Mouse (Mus musculus): ENCODE measurements around the gene Hist3h2a.

Gene Hist3h2a

GRCm38 (mm10) chr11:58969027-58969426 is 14.5 kb downstream of the Hist3h2a start:
- no peak for DNase-seq (ENCODE audit: low spot score in 2 of 2)

- no peak for DNase-seq (ENCODE audit: low spot score in 2 of 2)
These were observed 15.2 kb downstream of the Hist3h2a start for GRCm38 (mm10) chr11:58969659-58970058.

GRCm38 (mm10) chr11:58970831-58971530 is 16.5 kb downstream of the Hist3h2a start:
- no peak for DNase-seq (ENCODE audit: low spot score in 2 of 2)

DNA sequence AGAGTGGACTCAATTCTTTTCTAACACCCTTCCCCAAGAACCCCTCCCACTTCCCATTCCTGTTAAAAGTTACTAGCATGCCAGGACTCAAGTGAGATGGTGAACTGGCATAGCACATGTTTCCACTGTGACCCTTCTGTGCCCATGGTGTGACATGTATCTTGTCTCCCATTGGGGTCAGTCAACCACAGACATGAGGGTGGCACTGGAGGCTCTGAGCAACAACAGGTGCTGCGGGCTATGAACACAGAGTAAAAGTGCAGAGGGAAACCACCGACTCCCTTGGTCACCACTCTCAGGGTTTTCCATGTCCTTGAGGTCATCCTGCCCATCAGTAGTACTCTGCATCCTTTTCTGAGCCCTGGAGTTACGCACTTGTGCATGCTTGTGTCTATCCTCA is 17.3 kb downstream of the Hist3h2a start:
- DNase-seq (ENCODE audit: low spot score in 2 of 2), result no peak

DNA sequence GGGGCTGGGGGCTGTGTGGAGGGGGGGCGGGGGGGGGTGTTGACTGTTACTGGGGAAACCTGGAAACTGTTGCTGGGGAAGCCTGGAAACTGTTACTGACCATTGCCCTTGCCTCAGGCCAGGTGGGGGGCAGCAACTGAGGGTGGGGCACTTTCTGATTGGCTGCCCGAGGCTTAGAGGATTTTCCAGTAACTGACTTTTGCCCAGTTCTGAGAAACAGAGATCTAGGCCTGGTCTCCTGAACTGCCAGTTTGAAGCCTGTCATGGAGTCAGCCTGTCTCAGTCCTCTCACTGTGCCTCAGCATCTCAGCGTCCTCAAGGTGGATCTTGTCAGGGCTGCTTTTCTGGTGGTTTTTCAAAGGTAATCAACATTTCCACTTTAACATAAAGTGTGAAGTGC is 19.9 kb downstream of the Hist3h2a start:
- no peak for DNase-seq (ENCODE audit: low spot score in 2 of 2)

- DNase-seq (ENCODE audit: low spot score in 2 of 2), result no peak
These were observed 22.7 kb downstream of the Hist3h2a start for GRCm38 (mm10) chr11:58977150-58977549.

- DNase-seq (ENCODE audit: low spot score in 2 of 2), result peak in 1 of 2 experiments; percentile 19
These were observed 23.1 kb downstream of the Hist3h2a start for GRCm38 (mm10) chr11:58977607-58978026.

DNA sequence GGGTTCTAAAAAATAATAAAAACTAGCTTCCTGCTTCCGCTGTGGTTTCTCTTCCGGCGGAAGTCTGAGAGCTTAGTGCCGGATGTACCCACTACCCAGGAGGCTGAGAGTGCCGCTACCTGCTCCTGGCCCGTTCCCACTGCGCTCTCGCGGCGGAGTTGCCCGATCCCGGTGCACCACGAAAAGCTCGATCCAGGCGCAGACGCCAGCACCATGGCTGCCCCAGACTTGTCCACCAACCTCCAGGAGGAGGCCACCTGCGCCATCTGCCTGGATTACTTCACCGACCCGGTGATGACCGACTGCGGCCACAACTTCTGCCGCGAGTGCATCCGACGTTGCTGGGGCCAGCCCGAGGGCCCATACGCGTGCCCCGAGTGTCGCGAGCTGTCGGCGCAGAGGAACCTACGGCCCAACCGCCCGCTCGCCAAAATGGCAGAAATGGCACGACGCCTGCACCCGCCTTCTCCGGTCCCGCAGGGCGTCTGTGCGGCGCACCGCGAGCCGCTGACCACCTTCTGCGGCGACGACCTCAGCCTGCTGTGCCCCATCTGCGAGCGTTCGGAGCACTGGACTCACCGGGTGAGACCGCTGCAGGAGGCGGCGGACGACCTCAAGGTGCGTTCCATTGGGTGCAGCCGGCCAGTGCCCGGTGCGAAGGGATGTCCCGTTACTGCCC is 23.7 kb downstream of the Hist3h2a start, which contains the start of gene Trim11:
Gene Trim11 (plus strand): TSS at position 67 of the 679 bp plus-strand sequence.
- peak; percentile 32 to 52 for DNase-seq (ENCODE audit: low spot score in 2 of 2)

DNA sequence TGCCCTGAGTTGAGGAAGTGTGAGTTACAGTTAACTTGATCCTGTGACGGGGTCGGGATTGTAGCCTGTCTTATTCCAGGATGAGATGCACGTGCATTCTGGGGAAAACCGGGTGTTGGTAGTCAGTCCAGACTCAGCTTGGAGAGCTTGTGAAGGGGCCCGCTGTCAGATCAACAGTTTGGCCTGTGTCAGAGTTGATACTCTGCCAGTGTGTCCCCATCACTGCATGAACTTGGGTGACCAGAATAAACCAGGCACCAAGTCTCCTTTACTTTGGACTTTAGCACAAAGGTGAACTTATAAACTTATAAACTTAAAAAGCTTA is 24.2 kb downstream of the Hist3h2a start:
- no peak for DNase-seq (ENCODE audit: low spot score in 2 of 2)

- DNase-seq (ENCODE audit: low spot score in 2 of 2), result no peak
These were observed 24.7 kb downstream of the Hist3h2a start for GRCm38 (mm10) chr11:58979183-58979582.

GRCm38 (mm10) chr11:58979661-58980060 is 25.2 kb downstream of the Hist3h2a start:
- DNase-seq (ENCODE audit: low spot score in 2 of 2), result peak; percentile 37 to 69

- DNase-seq (ENCODE audit: low spot score in 2 of 2), result no peak
These were observed 26.0 kb downstream of the Hist3h2a start for GRCm38 (mm10) chr11:58980381-58980990.

DNA sequence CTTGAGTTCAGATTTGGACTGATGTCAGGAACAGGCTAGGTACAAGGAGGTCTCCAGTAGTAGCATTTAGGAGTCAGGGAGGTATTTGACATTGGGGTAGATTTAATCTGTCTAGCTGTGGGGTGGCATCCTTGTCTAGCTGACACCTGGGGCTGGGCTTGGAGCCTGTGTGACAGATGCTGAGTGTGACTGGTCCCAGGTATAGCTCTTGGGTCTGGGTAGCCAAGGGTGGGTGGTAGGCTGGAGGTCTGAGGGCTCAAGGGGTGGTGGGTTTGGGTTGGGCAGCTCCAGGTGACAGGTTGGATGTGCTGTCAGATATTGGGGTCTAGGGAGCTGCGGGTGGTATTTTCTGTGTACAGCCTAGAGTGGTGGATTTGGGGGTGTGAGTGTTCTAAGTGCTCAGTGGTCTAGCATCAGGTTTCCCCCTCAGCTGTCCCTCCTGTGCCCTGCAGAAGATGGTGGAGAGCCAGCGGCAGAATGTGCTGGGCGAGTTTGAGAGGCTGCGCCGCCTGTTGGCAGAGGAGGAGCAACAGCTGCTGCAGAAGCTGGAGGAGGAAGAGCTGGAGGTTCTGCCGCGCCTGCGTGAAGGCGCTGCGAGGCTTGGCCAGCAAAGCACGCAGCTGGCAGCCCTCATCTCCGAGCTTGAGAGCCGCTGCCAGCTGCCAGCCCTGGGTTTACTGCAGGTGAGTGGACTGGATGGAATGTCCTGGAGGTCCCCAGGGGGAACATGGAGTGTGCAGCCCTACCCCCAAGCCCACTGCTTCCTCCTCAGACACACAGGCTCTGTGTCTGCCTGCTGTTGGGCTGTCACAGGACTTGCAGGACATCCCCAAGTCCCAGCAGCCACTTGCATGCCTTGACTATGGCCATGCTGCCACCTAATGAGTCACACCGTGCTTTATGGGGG is 27.3 kb downstream of the Hist3h2a start:
- DNase-seq (ENCODE audit: low spot score in 2 of 2), result peak; percentile 25 to 52

GRCm38 (mm10) chr11:58982471-58983097 is 28.1 kb downstream of the Hist3h2a start:
- DNase-seq (ENCODE audit: low spot score in 2 of 2), result no peak

DNA sequence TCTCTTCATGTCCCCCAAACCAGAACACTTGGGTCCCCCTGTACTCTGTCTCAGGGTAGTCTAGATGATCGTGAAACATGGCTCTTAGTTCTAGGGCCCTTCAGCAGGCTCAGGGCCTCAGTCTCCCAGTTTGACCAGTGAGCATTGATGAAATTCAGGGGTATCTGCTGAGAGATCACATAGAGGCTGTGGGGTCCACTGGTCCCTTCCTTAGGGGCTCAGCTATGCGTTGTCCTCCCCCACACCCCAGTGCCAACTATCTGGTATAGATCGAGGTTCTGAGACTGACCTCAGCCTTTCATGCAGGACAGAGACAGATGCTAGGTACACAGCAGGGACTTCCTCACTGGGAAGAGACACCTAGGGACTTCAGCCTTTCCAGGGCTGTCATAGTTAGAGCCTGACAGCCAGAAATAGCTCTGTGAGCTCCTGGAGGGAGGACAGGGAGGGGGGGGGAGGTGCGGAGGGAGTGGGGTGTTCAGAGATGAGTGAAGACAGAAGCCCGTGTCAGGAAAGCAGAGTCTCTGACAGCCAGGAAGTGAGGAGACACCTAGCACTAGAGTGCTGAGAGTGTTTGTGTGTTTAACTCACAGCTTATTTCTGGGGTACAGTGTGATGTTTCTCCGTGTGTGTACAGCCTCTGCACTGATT is 29.3 kb downstream of the Hist3h2a start:
- no peak for DNase-seq (ENCODE audit: low spot score in 2 of 2)

DNA sequence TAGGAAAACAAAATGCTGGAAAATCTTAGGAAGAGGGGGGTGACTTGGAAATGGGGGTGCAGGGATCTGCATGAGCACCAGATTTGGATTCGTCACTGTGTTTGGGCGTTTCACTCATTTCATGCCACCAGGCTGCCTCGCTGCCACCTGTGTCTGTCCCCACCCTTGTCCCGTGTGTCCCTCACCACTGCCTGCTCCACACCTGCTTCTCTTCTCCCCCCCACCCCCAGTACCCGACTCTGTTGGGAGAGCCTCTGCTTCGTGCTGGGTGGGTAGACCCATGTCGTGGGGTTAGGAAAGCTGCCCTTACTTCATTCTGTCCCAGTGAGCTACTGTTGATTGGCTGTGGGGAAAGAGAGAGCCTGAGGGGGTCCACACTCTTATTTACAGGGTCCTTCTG is 30.2 kb downstream of the Hist3h2a start:
- no peak for DNase-seq (ENCODE audit: low spot score in 2 of 2)

DNA sequence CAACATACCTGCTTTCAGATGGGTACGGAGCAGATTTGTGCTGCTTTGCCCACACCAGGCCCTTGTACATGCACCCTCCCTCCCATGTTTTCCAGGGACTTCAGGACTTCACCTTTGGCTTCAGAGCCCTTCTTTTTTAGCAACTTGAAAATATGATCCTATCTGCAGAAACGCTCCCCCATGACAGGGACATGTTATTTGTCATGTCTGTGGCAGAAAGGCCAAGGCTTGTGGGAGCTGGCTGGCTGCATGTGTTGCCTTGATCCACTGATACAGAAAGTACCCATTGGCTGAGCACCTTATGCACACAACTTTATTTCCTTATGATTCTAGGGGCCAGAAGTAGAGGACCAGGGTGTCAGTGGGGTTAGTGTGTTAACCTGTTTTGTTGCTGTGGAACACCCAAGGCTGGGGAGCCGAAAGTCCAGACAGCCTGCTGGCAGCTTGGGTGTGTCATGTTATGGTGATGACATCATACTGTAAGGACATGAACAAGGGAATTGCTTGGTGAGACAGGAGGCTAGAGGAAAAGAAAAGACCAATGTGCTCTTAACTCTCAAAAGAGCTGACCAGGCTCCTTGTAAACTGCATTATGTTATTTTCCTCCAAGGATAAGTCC is 30.9 kb downstream of the Hist3h2a start:
- DNase-seq (ENCODE audit: low spot score in 2 of 2), result no peak

GRCm38 (mm10) chr11:58989166-58989565 is 34.7 kb downstream of the Hist3h2a start:
- DNase-seq (ENCODE audit: low spot score in 2 of 2), result no peak

DNA sequence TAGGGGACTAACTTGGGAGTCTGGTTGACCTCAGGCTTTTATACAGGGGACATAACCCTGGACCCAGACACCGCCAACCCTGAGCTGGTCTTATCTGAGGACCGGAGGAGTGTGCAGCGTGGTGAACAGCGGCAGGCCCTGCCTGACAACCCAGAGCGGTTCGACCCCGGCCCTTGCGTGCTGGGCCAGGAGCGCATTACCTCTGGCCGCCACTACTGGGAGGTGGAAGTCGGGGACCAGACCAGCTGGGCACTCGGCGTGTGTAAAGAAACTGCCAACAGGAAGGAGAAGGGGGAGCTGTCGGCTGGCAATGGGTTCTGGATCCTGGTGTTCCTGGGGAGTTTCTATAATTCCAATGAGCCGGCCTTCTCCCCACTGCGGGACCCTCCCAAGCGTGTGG is 35.7 kb downstream of the Hist3h2a start:
- DNase-seq (ENCODE audit: low spot score in 2 of 2), result no peak

GRCm38 (mm10) chr11:58990794-58991193 is 36.3 kb downstream of the Hist3h2a start:
- DNase-seq (ENCODE audit: low spot score in 2 of 2), result no peak

All from urinary bladder, postnatal 36 days (tissue).